Mouse (Mus musculus) hindbrain, embryonic 16.5 days (tissue): Measurements from ENCODE around the gene Map2k1. TPM values are rescaled to one million over a fixed set of nuclear protein-coding genes. Genes with fewer than 3 reads are reported as not detected.
"Not testable (repeated sequence)": the region's sequence is repeated elsewhere in the genome, so short reads cannot be mapped to it uniquely, and the experiment has no call there.

Experiments
- ATAC-seq: fragments of 200-750 bp; cut with Nextera tagmentation; 2 replicates; pipeline ENCODE4 v1.8.0; 2017; ENCODE audit warnings: moderate TSS enrichment, moderate library complexity
- H3K27ac ChIP-seq: fragments of 300-500 bp; sonication (generic); 2 replicates; pipeline ENCODE4 v1.5.1; 2014; ENCODE audit warnings: low read depth, mild to moderate bottlenecking, control low read depth, low read length, moderate library complexity
- H3K27me3 ChIP-seq: fragments of 300-500 bp; sonication (generic); replicated peaks from 2 replicates; pipeline ENCODE4 v1.6.1; 2014; ENCODE audit warnings: low read length; ENCODE audit not compliant: control insufficient read depth, insufficient read depth
- H3K36me3 ChIP-seq: fragments of 300-500 bp; sonication (generic); 2 replicates; pipeline ENCODE4 v1.6.1; 2014; ENCODE audit warnings: mild to moderate bottlenecking, low read length, moderate library complexity, mixed read lengths; ENCODE audit not compliant: control insufficient read depth, insufficient read depth
- H3K4me1 ChIP-seq: fragments of 300-500 bp; sonication (generic); 2 replicates; pipeline ENCODE4 v1.6.1; 2014; ENCODE audit warnings: low read depth, low read length; ENCODE audit not compliant: control insufficient read depth, insufficient read depth
- H3K4me2 ChIP-seq: fragments of 300-500 bp; sonication (generic); 2 replicates; pipeline ENCODE4 v1.6.1; 2014; ENCODE audit warnings: mild to moderate bottlenecking, low read length, control low read depth, moderate library complexity
- H3K4me3 ChIP-seq: fragments of 300-500 bp; sonication (generic); 2 replicates; pipeline ENCODE4 v1.5.1; 2014; ENCODE audit warnings: mild to moderate bottlenecking, low read length, control low read depth, moderate library complexity
- H3K9ac ChIP-seq: fragments of 300-500 bp; sonication (generic); 2 replicates; pipeline ENCODE4 v1.6.1; 2014; ENCODE audit warnings: low read depth, mild to moderate bottlenecking, control low read depth, low read length, moderate library complexity
- H3K9me3 ChIP-seq: fragments of 300-500 bp; sonication (generic); 2 replicates; pipeline ENCODE4 v1.6.1; 2014; ENCODE audit warnings: mild to moderate bottlenecking, low read length, moderate library complexity; ENCODE audit not compliant: control insufficient read depth
- WGBS: fragments of 180-500 bp; shearing (Covaris S2); extraction: QIAGEN DNeasy Blood & Tissue Kit; methylation state at CpG from one replicate; pipeline ENCODE4 v1.1.7; 2014; 5-methylcytosine and 5-hydroxymethylcytosine counted together
- microRNA-seq: library from miRNA; unstranded; fragments of <30 nt; microRNA quantifications from one replicate; pipeline ENCODE4, GENCODE M21; 2017
- polyA plus RNA-seq: library from polyadenylated mRNA; unstranded; fragments of >200 nt; fragmentation: Nextera tagmentation; extraction: Ambion mirVana; gene quantifications from 2 replicates; pipeline ENCODE4 v1.2.1, GENCODE M21; 2015

Map2k1 gene
- polyA plus RNA-seq, 1 experiment from 2014 or later = 83.9 TPM

DNA sequence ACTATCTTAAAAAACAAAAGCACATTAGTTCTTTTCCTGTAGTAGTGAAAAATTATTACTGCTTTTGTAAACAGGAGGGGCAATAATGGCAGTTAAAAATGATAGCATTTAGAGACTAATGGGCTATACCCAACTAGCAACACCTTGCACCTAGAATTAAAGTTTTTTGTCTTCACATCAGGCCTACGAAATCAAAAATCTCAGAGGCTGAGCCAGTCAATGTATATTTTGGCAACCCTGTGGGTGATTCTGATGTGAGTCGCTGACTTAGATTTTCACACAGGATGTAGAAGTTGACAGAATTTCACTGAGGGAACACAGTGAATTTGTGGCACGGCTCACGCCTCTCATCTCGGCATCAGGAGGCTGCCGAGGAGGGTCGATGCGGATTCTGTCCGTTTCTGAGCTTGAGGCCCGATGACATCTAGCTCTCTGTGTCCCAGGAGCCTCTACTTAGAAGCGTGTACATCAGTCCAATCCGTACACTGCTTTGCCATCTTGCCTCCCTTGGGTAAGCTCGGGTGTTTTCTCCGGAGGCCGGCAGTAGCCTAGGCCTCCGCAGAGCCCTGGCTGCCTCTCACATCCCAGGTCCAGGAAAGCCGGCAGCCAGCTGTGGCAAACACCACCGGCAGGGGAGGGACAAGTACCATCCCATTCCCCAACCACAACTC lies 81.2 kb downstream of the Map2k1 start:
- Histone ChIP-seq H3K9me3 (no peaks in the 10 kb centered on the region), H3K4me1 (peaks cover 16% of the 10 kb centered on the region), H3K9ac (peak overlapping the region; percentile 84), H3K4me2 (peak overlapping the region; percentile 91), H3K4me3 (peak overlapping the region; percentile 87), H3K36me3 (peaks cover 18% of the 10 kb centered on the region), H3K27me3 (no peaks in the 10 kb centered on the region), H3K27ac (peak overlapping the region; percentile 88)
- WGBS = 4% methylated on average over 18 of the region's 18 CpGs
- ATAC-seq = peak; percentile 60

DNA sequence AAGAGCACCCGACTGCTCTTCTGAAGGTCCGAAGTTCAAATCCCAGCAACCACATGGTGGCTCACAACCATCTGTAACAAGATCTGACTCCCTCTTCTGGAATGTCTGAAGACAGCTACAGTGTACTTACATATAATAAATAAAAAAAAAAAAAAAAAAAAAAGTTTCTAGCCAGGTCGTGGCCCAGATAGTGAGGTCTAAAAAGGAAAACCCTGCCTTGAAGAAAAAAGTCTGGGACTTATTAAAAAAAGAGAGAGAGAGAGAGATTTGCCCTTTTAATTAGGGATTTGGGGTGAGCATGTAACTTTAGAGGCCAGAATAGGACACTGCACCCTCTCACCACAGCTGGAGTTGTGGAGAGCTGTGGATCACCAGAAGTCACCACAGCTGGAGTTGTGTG lies 83.5 kb downstream of the Map2k1 start:
- H3K9ac ChIP-seq, H3K9me3 ChIP-seq, H3K4me3 ChIP-seq, H3K27ac ChIP-seq, H3K4me2 ChIP-seq, ATAC-seq, H3K27me3 ChIP-seq, H3K36me3 ChIP-seq: not testable (repeated sequence)
- peaks cover 14% of the 10 kb centered on the region for H3K4me1 ChIP-seq
- 98% methylated on average over 3 of the region's 3 CpGs for WGBS

DNA sequence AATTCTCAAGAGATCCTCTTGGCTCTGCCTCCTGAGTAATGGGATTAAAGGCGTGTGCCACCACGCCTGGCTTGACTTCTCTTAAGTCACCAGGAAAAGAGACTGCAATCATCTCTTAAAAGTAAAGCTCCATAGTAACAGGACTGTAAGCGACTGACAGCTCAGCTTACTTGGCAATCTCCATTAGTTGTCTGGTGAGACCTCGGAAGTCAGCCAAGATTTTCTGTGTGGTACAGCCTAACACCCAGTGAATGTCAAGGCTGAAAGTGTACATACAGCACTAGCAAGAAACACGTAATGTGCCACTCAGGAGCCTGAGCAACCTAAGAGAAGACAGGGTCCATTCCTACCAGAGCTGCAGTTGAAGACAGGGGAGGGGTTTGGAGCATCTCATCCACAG lies 93.0 kb downstream of the Map2k1 start:
- H3K9ac ChIP-seq = no peak overlapping the region
- H3K4me3 ChIP-seq = no peak overlapping the region
- H3K27me3 ChIP-seq = no peaks in the 10 kb centered on the region
- no peak for ATAC-seq
- H3K9me3 ChIP-seq = no peaks in the 10 kb centered on the region
- H3K27ac ChIP-seq = no peak overlapping the region
- WGBS = 89% methylated on average over 5 of the region's 5 CpGs
- H3K4me1 ChIP-seq = no peaks in the 10 kb centered on the region
- no peaks in the 10 kb centered on the region for H3K36me3 ChIP-seq
- no peak overlapping the region for H3K4me2 ChIP-seq

DNA sequence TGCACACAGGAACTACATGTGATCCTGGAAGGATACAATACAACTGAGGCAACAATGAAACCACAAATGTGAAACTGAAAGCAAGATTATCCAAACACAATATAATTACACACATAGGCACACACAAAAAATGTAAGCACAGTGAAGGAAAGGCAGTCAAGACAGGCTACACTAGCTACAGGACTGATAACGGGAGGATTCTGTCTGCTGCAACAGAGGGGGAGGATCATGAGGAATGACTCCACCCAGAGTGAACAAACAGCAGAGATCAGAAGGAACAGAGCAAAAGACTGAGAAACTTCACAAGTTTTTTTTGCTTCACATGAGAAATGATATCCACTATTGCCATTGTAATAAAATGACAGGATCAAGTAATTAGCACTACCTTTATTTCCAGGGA lies 96.8 kb downstream of the Map2k1 start:
- no peak overlapping the region for H3K9ac ChIP-seq
- no peak overlapping the region for H3K4me2 ChIP-seq
- no peaks in the 10 kb centered on the region for H3K9me3 ChIP-seq
- ATAC-seq = no peak
- H3K27ac ChIP-seq = no peak overlapping the region
- H3K4me3 ChIP-seq = no peak overlapping the region
- WGBS = 96% methylated on average over 1 of the region's 1 CpGs
- H3K36me3 ChIP-seq = no peaks in the 10 kb centered on the region
- H3K27me3 ChIP-seq = no peaks in the 10 kb centered on the region
- H3K4me1 ChIP-seq = no peaks in the 10 kb centered on the region

DNA sequence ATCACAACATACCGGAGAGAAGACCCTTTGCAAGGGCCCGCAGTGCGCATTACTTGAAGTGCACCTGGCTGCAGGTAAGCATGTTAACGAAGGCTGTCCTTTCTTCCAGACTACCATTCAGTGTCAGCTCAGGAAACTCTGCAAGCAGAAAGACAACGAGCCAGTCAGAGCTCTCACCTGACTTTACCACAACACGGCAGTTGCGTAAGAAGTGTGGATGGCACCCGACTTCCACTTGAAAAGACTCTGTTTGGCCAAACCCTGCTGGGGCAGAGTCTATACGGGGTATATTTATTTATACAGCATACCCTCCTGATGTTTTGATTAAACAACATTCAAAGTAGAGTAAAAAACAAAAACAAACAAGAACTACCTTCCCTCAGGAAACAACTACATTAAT lies 113.6 kb downstream of the Map2k1 start:
- Histone ChIP-seq H3K4me3 (no peak overlapping the region), H3K27ac (no peak overlapping the region), H3K36me3 (no peaks in the 10 kb centered on the region), H3K4me1 (no peaks in the 10 kb centered on the region), H3K27me3 (no peaks in the 10 kb centered on the region), H3K9ac (no peak overlapping the region), H3K4me2 (no peak overlapping the region), H3K9me3 (no peaks in the 10 kb centered on the region)
- no peak for ATAC-seq
- WGBS = 91% methylated on average over 9 of the region's 9 CpGs

DNA sequence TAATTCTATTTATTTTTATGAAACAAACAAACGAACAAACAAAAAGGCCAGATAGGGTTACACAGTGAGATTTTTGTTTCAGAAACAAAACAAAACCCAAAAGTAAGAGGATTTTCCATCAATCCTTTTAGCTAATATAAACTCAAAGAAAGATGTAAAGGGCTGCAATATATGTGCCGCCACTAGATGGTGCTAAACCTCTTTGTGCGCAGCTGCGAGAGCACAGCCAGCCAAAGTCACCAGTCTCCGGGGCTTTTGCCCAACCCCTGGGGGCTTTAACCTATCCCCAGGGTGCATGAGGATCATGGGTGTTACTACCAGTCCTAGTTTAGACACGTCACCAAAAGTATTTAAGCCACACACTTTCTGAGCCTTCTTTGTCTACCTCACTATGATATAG lies 114.5 kb downstream of the Map2k1 start:
- H3K4me1 ChIP-seq, H3K4me2 ChIP-seq: not testable (repeated sequence)
- 3% methylated on average over 6 of the region's 6 CpGs for WGBS

More for the DNA sequence above, 114.5 kb downstream of the Map2k1 start:
- not testable (repeated sequence) for ATAC-seq, H3K36me3 ChIP-seq, H3K9ac ChIP-seq, H3K4me3 ChIP-seq, H3K27me3 ChIP-seq, H3K9me3 ChIP-seq, H3K27ac ChIP-seq

Small RNA genes lying within 50 kb of the gene (microRNA-seq; reads per million reads assigned to microRNA genes)
- not detected for gene Gm24106

Other genes with a start within 250 kb of the Map2k1 start
- gene Smad6, start 231.6 kb downstream of the Map2k1 start, polyA plus RNA-seq = 1.4 and 1.6 TPM in 2 replicates
- not detected in 2 replicates for gene Lctl, start 136.5 kb downstream of the Map2k1 start, polyA plus RNA-seq
- gene Zwilch, start 80.5 kb downstream of the Map2k1 start, polyA plus RNA-seq = 6.6 and 9.4 TPM in 2 replicates
- 580 and 585 TPM in 2 replicates for gene Rpl4, start 80.3 kb downstream of the Map2k1 start, polyA plus RNA-seq
- gene Snapc5, start 74.4 kb downstream of the Map2k1 start, polyA plus RNA-seq = 32.2 and 40.1 TPM in 2 replicates
- gene Uchl4, start 18.4 kb downstream of the Map2k1 start, polyA plus RNA-seq = 2.1 and 4.3 TPM in 2 replicates
- gene Tipin, start 27.9 kb upstream of the Map2k1 start, polyA plus RNA-seq = 68.3 and 68.7 TPM in 2 replicates
- gene Dis3l, start 87.7 kb upstream of the Map2k1 start, polyA plus RNA-seq = 20.0 and 22.7 TPM in 2 replicates
- 20.0 and 20.2 TPM in 2 replicates for gene Megf11, start 132.0 kb upstream of the Map2k1 start, polyA plus RNA-seq